Mouse (Mus musculus) T-helper 17 cell (primary cell): ENCODE data around the gene Serpinb1a.

ENCODE experiments used
- in situ Hi-C, 2 experiments: fragments of 300-600 bp; cut with MboI, MseI; formaldehyde crosslinking; loops; 1 replicate in 1 of 2; 2 replicates in 1 of 2; pipeline ENCODE4 v1.15.1; 2025; ENCODE audit warnings: high pct_unique_total_duplicates in 2 of 2

Gene Serpinb1a

DNA sequence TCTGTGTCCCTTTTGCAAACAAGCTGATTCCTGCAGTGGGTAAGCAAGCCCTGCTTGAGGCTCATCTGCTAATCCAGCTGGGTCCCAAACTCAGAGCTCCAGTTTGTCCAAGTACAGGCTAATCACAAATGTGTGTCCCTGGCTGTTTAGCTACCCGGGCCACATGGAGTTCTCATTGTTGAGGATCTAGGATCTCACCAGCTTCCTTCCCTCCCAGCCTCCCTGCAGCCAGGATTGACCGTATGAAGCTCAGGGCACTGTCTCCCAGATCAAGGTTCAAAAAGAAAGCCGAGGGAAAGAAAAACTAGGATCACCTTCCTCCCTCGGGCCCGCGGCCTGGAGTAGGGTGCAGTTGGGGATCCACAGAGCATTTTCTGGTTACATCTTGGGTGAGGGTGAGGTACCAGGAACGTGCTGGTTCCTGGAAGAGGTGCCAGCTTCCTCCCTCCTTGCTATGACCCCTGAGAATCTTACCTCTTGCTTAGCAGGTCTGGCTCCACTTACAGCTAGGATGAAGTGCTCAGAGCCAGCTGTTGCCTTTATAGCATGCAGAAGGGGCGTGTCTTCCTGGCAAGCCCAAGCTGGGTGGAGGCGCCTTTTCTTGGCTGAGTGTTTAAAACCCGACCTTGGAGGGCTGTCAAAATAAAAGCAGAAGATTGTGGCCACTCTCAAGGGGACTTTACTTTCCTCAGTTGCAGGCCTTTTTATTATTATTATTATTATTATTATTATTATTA lies at the start of gene Serpinb1a:
TSS of gene Serpinb1a (minus strand) at position 518 of the 737 bp plus-strand sequence.
- in situ Hi-C loops: loop anchor here in 1 of 2 experiments (25.0 kb wide), 2 partner anchors 911 to 1036 kb away; no protein-coding TSS in a partner anchor

DNA sequence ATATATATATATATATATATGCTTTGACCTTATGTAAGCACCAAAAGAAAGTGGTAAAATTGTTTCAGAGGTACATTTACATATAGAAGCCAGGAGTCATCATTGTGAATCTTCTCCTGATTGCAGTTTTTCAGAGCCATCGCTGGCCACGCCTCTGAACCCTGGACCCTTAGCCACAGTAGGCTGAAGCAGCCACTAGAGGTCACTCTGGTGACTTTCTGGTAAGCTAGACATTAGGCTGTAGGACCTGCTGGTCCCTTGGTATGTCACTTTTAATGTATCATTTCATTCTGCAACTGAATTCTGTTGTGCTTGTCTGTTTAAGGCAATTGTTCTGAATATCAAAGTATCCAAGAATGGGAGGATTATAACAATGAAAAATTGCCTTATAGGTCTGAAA lies 49.7 kb upstream of the Serpinb1a start:
- in situ Hi-C loops: loop anchor here (5.0 to 10.0 kb wide), 3 partner anchors 172 to 864 kb away; partner anchors contain the start of gene Serpinb1b (in 1 of the 2)

DNA sequence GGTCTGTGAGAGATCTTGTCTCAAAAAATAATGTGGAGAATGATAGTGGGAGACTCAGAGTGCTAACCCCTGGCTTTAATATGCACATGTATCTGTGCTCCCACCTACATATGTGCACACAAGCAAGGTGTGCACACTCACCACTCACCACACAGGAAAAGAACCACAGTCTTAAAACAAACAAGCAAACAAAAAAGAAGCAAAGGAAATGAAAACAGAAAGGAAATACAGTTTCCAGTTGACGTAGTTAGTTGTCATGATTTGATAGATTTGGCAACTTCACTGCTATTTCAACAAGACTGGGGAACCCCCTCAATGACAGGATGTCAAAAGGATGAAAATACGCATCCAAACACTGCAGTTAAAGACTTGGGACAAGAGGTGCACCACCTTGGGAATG lies 48.1 kb upstream of the Serpinb1a start:
- in situ Hi-C loops: loop anchor here in 1 of 2 experiments (5.0 kb wide), 1 partner anchor 37 kb away; no protein-coding TSS in a partner anchor

DNA sequence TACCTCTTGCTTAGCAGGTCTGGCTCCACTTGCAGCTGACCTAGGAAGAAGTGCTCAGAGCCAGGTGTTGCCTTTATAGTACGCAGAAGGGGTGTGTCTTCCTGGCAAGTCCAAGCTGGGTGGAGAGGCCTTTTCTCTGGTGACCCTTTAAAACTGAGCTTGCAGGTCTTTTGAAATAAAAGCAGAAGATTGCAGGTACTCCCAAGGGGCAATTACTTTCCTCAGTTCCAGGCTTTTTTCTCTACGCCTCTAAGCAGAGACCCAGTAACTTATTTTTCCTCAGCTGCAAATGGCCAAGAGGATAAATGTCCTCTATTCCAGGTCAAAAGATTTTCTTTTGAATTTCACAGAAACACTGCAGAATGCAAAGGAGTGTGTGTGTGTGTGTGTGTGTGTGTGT lies 47.1 kb upstream of the Serpinb1a start, which contains the start of gene Serpinb1c:
TSS of gene Serpinb1c (minus strand) at position 101 of the 400 bp plus-strand sequence.
- in situ Hi-C loops: loop anchor here in 1 of 2 experiments (5.0 kb wide), 1 partner anchor 36 kb away; no protein-coding TSS in a partner anchor

DNA sequence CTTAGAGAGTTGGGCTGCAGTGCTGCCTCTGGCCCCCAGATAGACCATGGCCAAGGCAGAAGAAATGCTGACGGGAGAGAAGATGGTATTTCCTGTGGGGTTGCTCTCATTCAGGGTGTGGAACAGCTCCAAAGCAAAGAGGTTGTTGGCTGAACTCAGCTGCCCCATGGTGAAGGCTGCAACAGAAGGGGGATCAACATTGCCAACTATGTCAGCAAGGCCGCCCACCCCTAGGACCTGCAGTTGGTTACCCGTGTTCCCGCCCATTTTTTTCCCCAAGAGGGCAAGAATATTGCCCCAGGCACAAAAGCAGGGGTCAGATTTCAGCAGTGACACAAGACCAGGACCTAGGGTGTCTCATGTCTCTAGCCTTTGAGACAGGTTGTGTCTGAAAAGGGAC lies 45.9 kb upstream of the Serpinb1a start:
- in situ Hi-C loops: loop anchor here in 1 of 2 experiments (5.0 kb wide), 1 partner anchor 35 kb away; no protein-coding TSS in a partner anchor

DNA sequence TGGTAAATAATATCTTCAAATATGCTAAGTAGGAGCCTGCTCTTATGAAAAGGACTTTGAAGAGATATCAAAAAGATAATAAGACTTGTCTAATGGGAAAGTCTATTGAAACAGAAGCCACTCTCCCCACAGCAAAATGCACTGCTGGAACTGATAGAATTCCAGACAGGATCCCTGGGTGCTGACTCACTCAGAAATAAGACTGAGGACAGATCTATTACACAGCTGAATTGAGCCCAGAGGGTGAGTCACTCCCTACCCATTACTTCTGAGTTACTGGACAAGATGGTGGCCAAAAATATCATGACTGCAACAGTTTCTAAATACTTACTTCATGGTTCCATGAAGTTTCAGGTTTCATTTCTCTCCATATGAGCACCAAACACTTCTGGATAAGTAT lies 33.8 kb upstream of the Serpinb1a start:
- in situ Hi-C loops: no loop called here

DNA sequence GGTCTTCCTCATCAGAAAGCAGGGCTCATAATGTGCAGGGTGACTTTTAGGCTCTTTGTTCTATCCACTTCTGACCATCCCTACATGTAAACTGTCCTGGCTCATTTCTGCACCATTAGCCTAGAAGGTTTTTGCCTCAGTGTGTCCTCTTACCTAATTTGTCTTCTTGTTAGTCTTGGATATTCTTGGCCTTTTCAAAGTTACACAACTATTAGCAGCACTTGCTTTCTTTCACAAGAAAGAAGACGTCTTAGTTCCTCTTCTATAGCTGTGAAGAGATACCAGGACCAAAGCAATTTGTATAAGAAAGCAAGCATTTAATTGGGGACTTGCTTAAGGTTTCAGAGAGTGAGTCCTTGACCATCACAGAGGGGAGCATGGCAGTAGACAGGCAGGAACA lies 22.9 kb upstream of the Serpinb1a start:
- in situ Hi-C loops: loop anchor here in 1 of 2 experiments (25.0 kb wide), 2 partner anchors 888 to 1013 kb away; no protein-coding TSS in a partner anchor

DNA sequence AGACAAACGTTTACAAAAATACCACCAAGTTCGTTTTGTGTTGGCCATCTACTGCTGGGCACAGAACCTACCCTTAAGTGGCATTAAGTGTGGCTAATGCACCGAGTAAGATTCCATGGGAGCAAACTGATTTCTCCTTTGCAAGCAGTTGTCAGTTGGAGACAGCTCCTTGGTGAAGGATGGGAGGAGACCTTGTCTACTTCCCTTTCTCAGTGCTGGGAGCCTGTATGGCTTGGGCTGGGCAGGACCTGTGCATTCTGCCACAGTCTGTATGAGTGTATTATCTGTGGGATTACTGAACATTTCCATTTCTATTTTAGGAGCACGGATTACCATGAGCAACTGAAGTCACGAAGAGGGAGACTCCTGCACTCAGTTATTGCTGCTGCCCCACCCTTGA lies 17.9 kb upstream of the Serpinb1a start:
- in situ Hi-C loops: loop anchor here in 1 of 2 experiments (25.0 kb wide), 2 partner anchors 893 to 1018 kb away; no protein-coding TSS in a partner anchor

DNA sequence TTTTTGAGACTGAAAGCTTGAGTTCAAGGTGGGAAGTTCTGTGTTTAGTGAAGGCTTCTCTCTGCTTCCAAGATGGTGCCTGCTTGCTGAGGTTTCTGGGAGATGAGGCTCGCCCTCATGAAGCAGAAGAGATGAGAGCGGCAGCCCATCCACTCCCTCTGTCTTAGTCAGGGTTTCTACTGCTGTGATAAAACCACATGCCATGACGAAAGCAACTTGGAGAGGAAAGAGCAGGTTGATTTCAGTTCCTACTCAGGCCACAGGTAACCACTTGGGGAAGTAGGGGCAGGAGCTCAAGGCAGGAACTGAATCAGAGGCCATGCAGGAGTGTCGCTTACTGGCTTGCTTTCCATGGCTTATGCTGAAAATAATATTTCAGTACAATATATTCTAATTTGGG lies 17.2 kb upstream of the Serpinb1a start:
- in situ Hi-C loops: loop anchor here in 1 of 2 experiments (25.0 kb wide), 2 partner anchors 894 to 1019 kb away; no protein-coding TSS in a partner anchor

DNA sequence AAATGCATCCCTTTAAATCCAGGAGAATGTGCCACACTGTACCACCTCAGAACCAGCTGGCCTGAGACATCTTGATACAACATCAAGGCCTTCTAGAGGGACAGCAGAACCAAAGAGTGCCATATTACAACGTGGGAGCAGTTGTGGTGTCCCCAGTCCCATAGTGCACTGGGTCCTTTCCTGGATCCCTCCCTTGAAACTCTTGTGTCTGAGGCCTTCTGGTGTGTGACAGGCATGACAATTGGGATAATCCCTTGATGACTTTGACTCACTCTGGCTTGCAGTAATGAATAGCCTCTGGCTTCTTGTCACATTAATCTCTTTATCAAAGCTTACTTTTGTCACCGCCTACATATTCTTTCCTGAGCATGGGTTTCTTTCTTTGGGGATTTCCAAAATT lies 16.0 kb upstream of the Serpinb1a start:
- in situ Hi-C loops: loop anchor here in 1 of 2 experiments (25.0 kb wide), 2 partner anchors 895 to 1020 kb away; no protein-coding TSS in a partner anchor

DNA sequence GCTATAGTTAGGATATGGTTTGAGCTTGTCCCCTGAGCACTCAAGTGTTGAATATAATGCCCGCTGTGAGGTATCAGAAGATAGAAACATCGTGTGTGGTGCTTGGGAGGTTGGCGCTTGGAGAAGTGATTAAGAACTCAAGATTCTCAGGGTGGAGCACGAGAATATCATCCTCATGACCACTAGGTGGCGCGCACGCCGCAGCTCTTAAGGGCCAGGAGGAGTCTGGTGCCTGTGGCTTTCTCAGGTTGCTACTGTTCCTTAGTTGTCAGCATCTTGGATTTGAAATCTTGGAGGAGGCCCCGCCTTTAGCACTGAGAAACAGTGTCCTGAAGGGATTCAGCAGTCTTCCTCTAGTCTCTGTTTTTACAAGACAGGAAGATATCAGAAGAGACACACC lies 15.5 kb upstream of the Serpinb1a start:
- in situ Hi-C loops: loop anchor here in 1 of 2 experiments (25.0 kb wide), 2 partner anchors 896 to 1021 kb away; no protein-coding TSS in a partner anchor

DNA sequence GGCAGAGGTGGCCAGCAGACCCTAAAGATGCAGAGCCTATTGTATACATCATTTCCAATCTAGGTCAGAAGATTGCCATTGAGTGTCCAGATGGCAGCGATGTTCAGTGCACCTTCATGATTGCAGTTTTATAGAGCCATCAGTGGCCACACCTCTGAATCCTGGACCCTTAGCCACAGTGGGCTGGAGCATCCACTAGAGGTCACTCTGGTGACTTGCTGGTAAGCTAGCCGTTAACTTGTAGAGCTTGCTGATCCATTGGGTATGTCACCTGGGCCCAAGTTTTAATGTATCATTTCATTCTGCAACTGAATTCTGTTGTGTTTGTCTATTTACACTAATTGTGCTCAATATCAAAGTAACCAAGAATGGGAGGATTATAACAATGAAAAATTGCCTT lies 14.6 kb upstream of the Serpinb1a start:
- in situ Hi-C loops: loop anchor here in 1 of 2 experiments (25.0 kb wide), 2 partner anchors 897 to 1022 kb away; no protein-coding TSS in a partner anchor

DNA sequence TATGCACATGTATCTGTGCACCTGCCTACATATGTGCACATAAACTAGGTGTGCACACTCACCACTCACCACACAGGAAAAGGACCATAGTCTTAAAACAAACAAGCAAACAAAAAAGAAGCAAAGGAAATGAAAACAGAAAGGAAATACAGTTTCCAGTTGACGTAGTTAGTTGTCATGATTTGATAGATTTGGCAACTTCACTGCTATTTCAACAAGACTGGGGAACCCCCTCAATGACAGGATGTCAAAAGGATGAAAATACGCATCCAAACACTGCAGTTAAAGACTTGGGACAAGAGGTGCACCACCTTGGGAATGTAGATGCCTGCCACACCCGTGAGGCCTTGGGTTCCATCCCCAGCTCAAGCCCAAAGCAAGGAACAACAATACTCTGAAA lies 13.5 kb upstream of the Serpinb1a start:
- in situ Hi-C loops: loop anchor here in 1 of 2 experiments (5.0 to 25.0 kb wide), 3 partner anchors 33 to 1023 kb away; partner anchors contain the start of gene Serpinb1c

DNA sequence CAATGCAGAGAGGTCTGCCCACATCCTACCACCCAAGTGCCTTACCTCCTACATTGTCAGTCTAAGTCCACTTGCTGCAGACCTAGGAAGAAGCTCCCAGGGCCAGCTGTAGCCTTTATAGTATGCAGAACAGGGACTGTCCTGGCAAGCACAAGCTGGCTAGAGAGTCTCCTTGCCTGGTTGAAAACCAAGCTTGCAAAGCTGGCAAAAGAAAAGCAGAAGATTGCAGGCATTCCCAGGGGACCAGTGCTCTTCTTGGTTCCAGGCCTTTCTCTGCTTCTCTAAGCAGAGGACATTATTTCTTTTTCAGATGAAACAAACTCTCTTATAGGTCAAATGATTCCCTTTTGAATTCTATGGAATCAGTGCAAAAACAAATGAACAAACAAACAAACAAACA lies 12.5 kb upstream of the Serpinb1a start:
- in situ Hi-C loops: loop anchor here in 1 of 2 experiments (5.0 to 25.0 kb wide), 3 partner anchors 34 to 1024 kb away; partner anchors contain the start of gene Serpinb1c

DNA sequence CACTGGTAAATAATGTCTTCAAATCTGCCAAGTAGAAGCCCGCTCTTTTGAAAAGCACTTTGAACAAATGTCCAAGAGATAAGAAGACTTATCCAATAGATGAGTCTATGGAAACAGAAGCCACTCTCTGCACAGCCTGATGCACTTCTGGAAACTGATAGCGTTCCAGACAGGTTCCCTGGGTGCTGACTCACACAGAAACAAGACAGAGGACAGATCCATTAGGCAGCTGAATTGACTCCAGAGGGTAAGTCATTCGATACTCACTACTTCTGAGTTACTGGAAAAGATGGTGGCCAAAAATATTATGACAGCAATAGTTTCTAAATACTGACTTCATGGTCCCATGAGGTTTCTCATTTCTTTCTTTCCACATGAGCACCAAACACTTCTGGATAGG lies 9.8 kb upstream of the Serpinb1a start:
- in situ Hi-C loops: loop anchor here in 1 of 2 experiments (5.0 to 25.0 kb wide), 3 partner anchors 36 to 1026 kb away; partner anchors contain the start of gene Serpinb1c

DNA sequence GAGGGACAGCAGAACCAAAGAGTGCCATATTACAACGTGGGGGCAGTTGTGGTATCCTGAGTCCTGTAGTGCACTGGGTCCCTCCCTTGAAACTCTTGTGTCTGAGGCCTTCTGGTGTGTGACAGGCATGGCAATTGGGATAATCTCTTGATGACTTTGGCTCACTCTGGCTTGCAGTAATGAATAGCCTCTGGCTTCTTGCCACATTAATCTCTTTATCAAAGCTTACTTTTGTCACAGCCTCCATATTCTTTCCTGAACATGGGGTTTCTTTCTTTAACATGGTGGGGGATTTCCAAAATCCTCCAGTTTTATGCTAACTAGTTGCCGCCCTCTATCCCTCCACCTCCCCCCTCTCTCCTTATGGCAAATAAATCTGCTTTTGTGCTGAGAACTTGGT lies 2.1 kb upstream of the Serpinb1a start:
- in situ Hi-C loops: loop anchor here in 1 of 2 experiments (25.0 kb wide), 2 partner anchors 909 to 1034 kb away; no protein-coding TSS in a partner anchor

DNA sequence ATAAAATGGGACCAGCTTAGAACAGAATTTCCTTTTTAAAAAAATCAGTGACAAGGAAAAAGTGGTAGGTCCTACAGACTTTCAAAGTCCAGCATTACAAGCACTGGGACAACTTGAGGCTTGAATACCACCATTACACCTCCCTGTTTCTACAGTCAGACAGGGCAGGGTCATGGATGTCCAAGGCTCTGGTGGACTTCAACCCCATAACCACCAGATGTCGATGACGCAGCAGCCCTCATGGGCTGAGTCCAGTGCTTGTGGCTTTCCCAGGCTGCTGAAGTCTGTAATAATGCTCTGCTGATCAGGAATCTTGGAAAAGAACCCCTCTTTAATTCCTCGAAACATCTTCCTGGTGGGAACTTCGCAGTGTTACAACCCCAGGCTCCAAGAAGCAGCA lies 1.6 kb upstream of the Serpinb1a start:
- in situ Hi-C loops: loop anchor here in 1 of 2 experiments (25.0 kb wide), 2 partner anchors 910 to 1035 kb away; no protein-coding TSS in a partner anchor

DNA sequence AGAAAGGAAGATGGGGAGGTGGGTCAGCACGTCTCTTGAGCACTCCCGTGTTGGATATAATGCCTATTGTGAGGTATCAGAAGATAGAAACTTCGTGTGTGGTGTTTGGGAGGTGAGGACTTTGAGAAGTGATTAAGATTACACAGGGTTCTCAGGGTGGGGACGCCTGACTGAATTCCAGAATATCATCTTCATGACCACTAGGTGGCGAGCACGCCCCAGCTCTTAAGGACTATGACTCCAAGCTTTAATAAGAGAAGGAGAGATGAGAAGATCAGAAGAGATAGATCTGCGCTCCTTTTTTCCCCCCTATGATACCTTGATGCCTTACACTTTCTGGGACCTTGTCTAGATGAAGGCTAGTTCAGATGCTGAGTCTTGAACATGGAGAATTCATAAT lies 982 bp upstream of the Serpinb1a start:
- in situ Hi-C loops: loop anchor here in 1 of 2 experiments (25.0 kb wide), 2 partner anchors 910 to 1035 kb away; no protein-coding TSS in a partner anchor

DNA sequence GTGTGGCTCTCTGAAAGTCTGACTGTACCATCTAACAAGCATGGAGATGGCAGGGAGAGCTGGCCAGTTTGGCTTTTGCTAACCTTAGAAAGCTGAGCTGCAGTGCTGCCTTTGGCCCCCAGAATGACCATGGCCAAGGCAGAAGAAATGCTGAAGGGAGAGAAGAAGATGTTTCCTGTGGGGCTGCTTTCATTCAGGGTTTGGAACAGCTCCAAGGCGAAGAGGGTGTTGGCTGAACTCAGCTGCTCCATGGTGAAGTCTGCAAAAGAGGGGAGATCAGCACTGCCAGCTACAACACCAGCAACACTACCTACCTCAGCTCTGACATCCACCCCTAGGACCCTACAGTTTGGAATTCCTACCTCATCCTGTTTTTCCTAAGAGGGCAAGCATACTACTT lies 829 bp downstream of the Serpinb1a start:
- in situ Hi-C loops: loop anchor here in 1 of 2 experiments (25.0 kb wide), 2 partner anchors 912 to 1037 kb away; no protein-coding TSS in a partner anchor

DNA sequence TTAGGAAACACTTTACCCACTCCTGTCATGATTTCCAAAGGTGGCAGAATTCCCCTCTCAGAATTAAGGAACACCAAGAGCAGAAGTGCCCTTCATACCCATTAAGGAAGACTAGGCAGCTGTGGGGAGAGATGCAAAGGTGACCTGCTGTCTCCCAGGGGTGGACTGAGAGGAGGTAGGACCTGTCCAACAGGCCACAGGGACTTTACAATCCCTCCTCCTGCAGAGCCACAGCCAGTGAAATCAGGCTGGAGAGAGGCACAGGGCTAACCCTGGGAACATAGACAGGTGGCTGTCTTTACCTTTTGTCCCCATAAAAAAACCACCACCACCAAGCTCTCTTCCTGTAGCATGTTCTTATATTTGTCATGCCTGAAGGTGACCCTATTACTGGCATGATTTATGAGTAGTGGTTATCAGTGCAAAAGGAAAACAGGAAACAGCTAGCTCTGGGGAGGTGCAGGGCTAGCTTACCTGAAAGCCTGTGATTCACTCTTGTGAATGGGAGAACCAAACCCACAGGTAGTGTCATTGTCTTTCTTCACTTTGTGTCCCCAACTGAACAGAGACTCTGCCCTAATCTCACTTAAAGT lies 1.4 kb downstream of the Serpinb1a start:
- in situ Hi-C loops: loop anchor here in 1 of 2 experiments (25.0 kb wide), 2 partner anchors 913 to 1038 kb away; no protein-coding TSS in a partner anchor

DNA sequence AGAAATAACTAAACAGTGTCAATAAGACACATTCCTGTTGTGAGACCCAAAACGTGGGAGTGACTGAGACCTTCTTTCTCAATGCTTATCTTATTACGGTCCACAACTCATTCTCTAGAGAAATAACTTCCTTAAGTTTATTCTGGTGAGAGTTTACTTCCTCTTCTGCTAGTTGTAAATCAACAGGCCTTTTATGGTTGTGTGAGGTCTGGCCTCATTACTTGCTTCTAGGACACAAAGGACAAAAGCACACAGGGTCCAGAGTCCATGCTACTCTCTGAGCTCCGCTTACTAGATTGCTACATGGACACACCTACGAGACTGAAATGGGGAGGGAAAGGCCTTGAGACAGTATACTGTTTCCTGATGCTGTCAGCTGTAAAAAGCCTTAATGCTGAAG lies 1.9 kb downstream of the Serpinb1a start:
- in situ Hi-C loops: no loop called here
